Mouse (Mus musculus) E14TG2a.4 (cell line): ENCODE measurements at regions not wholly inside any gene's neighbourhood (a gene's known extent, or its start where the extent isn't known, plus 50 kb on each side); places are given as distances from the start of the nearest gene placed in this dataset.

Source experiments
- CTCF ChIP-seq: conservative IDR thresholded peaks from 2 replicates; pipeline ENCODE4 v1.5.1; 2014; ENCODE audit warnings: low read length
- NANOG ChIP-seq: IDR thresholded peaks from 2 replicates; pipeline ENCODE4 v1.6.1; 2014; ENCODE audit warnings: borderline replicate concordance, low read length, mixed read lengths
- POU5F1 ChIP-seq: IDR thresholded peaks from 2 replicates; pipeline ENCODE4 v1.6.1; 2014; ENCODE audit warnings: low read length, borderline replicate concordance

- no peak for TF ChIP-seq CTCF
- no peak for TF ChIP-seq NANOG
- TF ChIP-seq POU5F1, result no peak
These were observed 96.0 kb upstream of the Tas2r134 start for GRCm38 (mm10) chr2:51531106-51531839.
